Mouse (Mus musculus): ENCODE data around the gene Hhipl1. TPM values are rescaled to one million over a fixed set of nuclear protein-coding genes. Genes with fewer than 3 reads are reported as not detected.

The Hhipl1 gene
- total RNA-seq, 4 experiments from 2014 or later, result 9.4 to 11.2 (median 10.7) TPM

- no peak for DNase-seq (ENCODE audit: low spot score in 2 of 2)
These were observed 28.7 kb upstream of the Hhipl1 start for GRCm38 (mm10) chr12:108277341-108277841.

- no peak for DNase-seq (ENCODE audit: low spot score in 2 of 2)
These were observed 27.7 kb upstream of the Hhipl1 start for GRCm38 (mm10) chr12:108278221-108278918.

GRCm38 (mm10) chr12:108284455-108285224, 21.4 kb upstream of the Hhipl1 start:
- no peak for DNase-seq (ENCODE audit: low spot score in 2 of 2)

GRCm38 (mm10) chr12:108285225-108286011, 20.7 kb upstream of the Hhipl1 start:
- no peak for DNase-seq (ENCODE audit: low spot score in 2 of 2)

GRCm38 (mm10) chr12:108286381-108286780, 19.7 kb upstream of the Hhipl1 start:
- DNase-seq (ENCODE audit: low spot score in 2 of 2), result no peak

GRCm38 (mm10) chr12:108287011-108287410, 19.1 kb upstream of the Hhipl1 start:
- DNase-seq (ENCODE audit: low spot score in 2 of 2), result no peak

- DNase-seq (ENCODE audit: low spot score in 2 of 2), result no peak
These were observed 17.8 kb upstream of the Hhipl1 start for GRCm38 (mm10) chr12:108288127-108288880.

GRCm38 (mm10) chr12:108292419-108292818, 13.7 kb upstream of the Hhipl1 start:
- no peak for DNase-seq (ENCODE audit: low spot score in 2 of 2)

GRCm38 (mm10) chr12:108292957-108293356, 13.1 kb upstream of the Hhipl1 start:
- DNase-seq (ENCODE audit: low spot score in 2 of 2), result no peak

GRCm38 (mm10) chr12:108294620-108295019, 11.4 kb upstream of the Hhipl1 start:
- DNase-seq (ENCODE audit: low spot score in 2 of 2), result no peak

GRCm38 (mm10) chr12:108297033-108297432, 9.0 kb upstream of the Hhipl1 start:
- no peak for DNase-seq (ENCODE audit: low spot score in 2 of 2)

GRCm38 (mm10) chr12:108301006-108301405, 5.1 kb upstream of the Hhipl1 start:
- no peak for DNase-seq (ENCODE audit: low spot score in 2 of 2)

GRCm38 (mm10) chr12:108303778-108304365, 2.2 kb upstream of the Hhipl1 start:
- no peak for DNase-seq (ENCODE audit: low spot score in 2 of 2)

- DNase-seq (ENCODE audit: low spot score in 2 of 2), result no peak
These were observed 898 bp upstream of the Hhipl1 start for GRCm38 (mm10) chr12:108305172-108305571.

- DNase-seq (ENCODE audit: low spot score in 2 of 2), result no peak
These were observed 1.5 kb downstream of the Hhipl1 start for GRCm38 (mm10) chr12:108307553-108307952.

- DNase-seq (ENCODE audit: low spot score in 2 of 2), result no peak
These were observed 2.3 kb downstream of the Hhipl1 start for GRCm38 (mm10) chr12:108308363-108308856.

- DNase-seq (ENCODE audit: low spot score in 2 of 2), result no peak
These were observed 3.2 kb downstream of the Hhipl1 start for GRCm38 (mm10) chr12:108309116-108309794.

GRCm38 (mm10) chr12:108310041-108310440, 4.0 kb downstream of the Hhipl1 start:
- DNase-seq (ENCODE audit: low spot score in 2 of 2), result no peak

GRCm38 (mm10) chr12:108310456-108311027, 4.5 kb downstream of the Hhipl1 start:
- no peak for DNase-seq (ENCODE audit: low spot score in 2 of 2)

Measured in left cerebral cortex, adult 8-10 months (tissue).